Mouse (Mus musculus) spleen, postnatal 4 days (tissue): ENCODE measurements around the gene Ssr2.
"Not testable (repeated sequence)": the region's sequence is repeated elsewhere in the genome, so short reads cannot be mapped to it uniquely, and the experiment has no call there.

Source experiments
- DNase-seq, 2 experiments: peaks; one replicate each; pipeline ENCODE4 v3.0.0; 2022; ENCODE audit warnings: low spot score in 2 of 2

The Ssr2 gene

GRCm38 (mm10) chr3:88563966-88564365, 11.7 kb upstream of the Ssr2 start:
- DNase-seq, result no peak

- no peak for DNase-seq
Observed at GRCm38 (mm10) chr3:88566116-88566515, 9.6 kb upstream of the Ssr2 start.

GRCm38 (mm10) chr3:88566536-88567061, 9.1 kb upstream of the Ssr2 start:
- DNase-seq, result no peak

GRCm38 (mm10) chr3:88567892-88568291, 7.8 kb upstream of the Ssr2 start:
- no peak for DNase-seq

- no peak for DNase-seq
Observed at GRCm38 (mm10) chr3:88568615-88569014, 7.1 kb upstream of the Ssr2 start.

GRCm38 (mm10) chr3:88569093-88569492, 6.6 kb upstream of the Ssr2 start:
- DNase-seq, result no peak

- DNase-seq, result no peak
Observed at GRCm38 (mm10) chr3:88569694-88570093, 6.0 kb upstream of the Ssr2 start.

- no peak for DNase-seq
Observed at GRCm38 (mm10) chr3:88570341-88570740, 5.3 kb upstream of the Ssr2 start.

- DNase-seq, result no peak
Observed at GRCm38 (mm10) chr3:88571856-88572255, 3.8 kb upstream of the Ssr2 start.

GRCm38 (mm10) chr3:88572835-88573234, 2.8 kb upstream of the Ssr2 start:
- DNase-seq, result no peak

GRCm38 (mm10) chr3:88573810-88574209, 1.9 kb upstream of the Ssr2 start:
- no peak for DNase-seq

GRCm38 (mm10) chr3:88577846-88578245, 2.2 kb downstream of the Ssr2 start:
- DNase-seq, result not testable (repeated sequence)

- no peak for DNase-seq
Observed at GRCm38 (mm10) chr3:88578498-88579424, 3.1 kb downstream of the Ssr2 start.

- DNase-seq, result peak; percentile 70 to 86
Observed at GRCm38 (mm10) chr3:88579454-88580117, 3.9 kb downstream of the Ssr2 start.

GRCm38 (mm10) chr3:88585769-88586168, 10.1 kb downstream of the Ssr2 start:
- no peak for DNase-seq

GRCm38 (mm10) chr3:88586640-88587039, 11.0 kb downstream of the Ssr2 start:
- no peak for DNase-seq

- DNase-seq, result no peak
Observed at GRCm38 (mm10) chr3:88590246-88590645, 14.6 kb downstream of the Ssr2 start.

GRCm38 (mm10) chr3:88591044-88591443, 15.4 kb downstream of the Ssr2 start:
- DNase-seq, result no peak

GRCm38 (mm10) chr3:88591950-88592731, 16.5 kb downstream of the Ssr2 start:
- peak in 1 of 2 experiments; percentile 54 for DNase-seq

GRCm38 (mm10) chr3:88592942-88593576, 17.4 kb downstream of the Ssr2 start:
- peak in 1 of 2 experiments; percentile 34 for DNase-seq

GRCm38 (mm10) chr3:88593893-88594580, 18.4 kb downstream of the Ssr2 start:
- DNase-seq, result no peak
